Mouse (Mus musculus): Measurements from ENCODE around the gene Dcun1d4.

The Dcun1d4 gene

GRCm38 (mm10) chr5:73587119-73587518 lies 106.3 kb downstream of the Dcun1d4 start:
- no peak for DNase-seq (ENCODE audit: low spot score in 2 of 2)

- DNase-seq (ENCODE audit: low spot score in 2 of 2) = no peak
Measured at GRCm38 (mm10) chr5:73598943-73599695, 118.3 kb downstream of the Dcun1d4 start.

DNA sequence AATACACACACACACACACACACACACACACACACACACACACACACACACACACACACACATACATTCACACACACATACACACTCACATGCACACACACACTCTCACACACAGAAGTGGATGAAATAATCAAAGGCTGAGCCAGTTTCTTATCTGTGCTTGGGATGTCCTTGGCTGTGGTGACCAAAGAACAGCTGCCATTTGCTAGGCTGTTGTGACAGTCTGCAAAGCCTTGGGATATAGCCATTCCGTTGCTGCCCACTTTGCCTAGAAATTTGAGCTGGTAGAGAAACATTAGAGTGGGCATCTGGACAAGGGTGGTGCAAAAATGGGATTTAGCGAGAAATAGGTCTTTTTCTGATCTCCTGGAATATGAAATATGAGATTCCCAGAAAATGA lies 119.2 kb downstream of the Dcun1d4 start:
- no peak for DNase-seq (ENCODE audit: low spot score in 2 of 2)

GRCm38 (mm10) chr5:73601361-73601763 lies 120.6 kb downstream of the Dcun1d4 start:
- DNase-seq (ENCODE audit: low spot score in 2 of 2) = no peak

DNA sequence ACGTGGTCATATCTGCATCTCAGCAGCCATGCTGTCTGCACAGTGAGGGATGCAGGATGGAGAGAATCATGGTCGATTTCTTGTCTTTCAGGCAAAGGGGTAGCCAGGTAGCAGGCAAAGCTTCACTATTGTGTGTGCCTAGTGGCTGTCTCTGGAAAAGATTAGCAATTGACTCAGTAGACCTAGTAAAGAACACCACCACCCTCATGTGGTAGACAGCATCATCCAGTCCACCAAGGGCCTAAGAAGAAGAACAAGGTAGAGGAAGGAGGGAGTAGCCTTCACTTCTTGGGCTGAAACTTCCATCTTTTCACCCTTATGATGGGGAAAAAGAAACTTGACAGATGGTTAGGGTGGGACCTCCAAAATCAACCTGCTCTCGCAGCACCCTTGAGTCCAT lies 122.1 kb downstream of the Dcun1d4 start:
- DNase-seq (ENCODE audit: low spot score in 2 of 2) = no peak

DNA sequence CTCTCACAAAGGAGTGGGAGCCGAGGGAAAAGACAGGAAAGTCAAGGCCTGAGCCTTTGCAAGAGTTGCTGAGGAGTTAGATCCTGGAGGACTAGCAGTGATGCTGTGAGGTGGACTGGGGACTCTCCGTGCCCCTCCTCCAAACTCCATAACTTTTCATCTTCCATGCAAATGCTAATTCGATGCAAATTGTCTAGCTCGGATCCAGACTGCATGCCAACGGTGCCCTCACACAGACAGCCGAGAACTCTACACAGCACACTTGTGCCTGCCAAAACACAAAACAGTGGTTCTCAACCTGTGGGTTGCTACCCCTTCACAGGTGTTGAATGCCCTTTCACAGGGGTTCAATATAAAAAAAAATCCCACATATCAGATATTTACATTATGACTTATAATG lies 123.7 kb downstream of the Dcun1d4 start:
- DNase-seq (ENCODE audit: low spot score in 2 of 2) = no peak

- no peak for DNase-seq (ENCODE audit: low spot score in 2 of 2)
Measured at GRCm38 (mm10) chr5:73604964-73605363, 124.2 kb downstream of the Dcun1d4 start.
